Mouse (Mus musculus): ENCODE data around the gene Rad54l2.

The Rad54l2 gene

GRCm38 (mm10) chr9:106676571-106676970 lies 112.4 kb downstream of the Rad54l2 start:
- DNase-seq (ENCODE audit: low spot score), result no peak

DNA sequence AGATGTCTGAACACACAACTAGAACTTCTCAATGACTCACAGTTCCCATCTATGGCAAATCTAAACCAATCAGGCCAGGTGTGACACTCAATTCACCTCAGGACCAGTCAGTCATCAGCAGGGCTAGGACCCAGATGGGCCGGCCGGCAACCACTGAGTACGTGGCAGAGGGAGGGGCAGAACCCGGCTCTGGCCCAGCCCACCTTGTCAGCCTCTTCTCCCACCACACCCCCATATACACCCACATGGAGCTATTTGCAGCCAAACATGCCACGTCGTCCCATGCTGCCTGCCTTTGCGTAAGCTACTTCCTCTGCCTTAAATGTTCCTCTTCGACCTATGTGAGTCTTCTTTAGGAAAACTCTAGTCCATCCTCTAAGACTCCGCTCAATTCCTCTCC lies 113.0 kb downstream of the Rad54l2 start:
- DNase-seq (ENCODE audit: low spot score), result no peak

DNA sequence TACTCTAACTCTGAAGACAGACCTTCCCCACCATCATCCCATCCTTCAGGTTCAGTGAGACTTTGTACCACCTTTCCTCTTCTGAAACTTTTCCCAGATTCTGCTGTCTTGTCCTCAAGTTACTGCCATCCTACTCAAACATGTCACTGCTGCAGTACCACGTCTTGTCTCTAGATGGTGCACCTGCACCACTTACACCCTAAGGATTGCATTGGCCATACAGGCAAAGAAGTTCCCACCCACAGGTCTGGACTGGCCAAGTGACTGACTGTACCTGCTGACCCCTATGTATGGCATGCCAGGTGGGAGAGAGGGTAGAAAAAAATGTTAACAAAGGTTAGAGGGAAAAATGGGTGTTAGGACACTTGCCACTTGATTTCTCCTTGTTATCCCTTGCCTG lies 113.5 kb downstream of the Rad54l2 start:
- DNase-seq (ENCODE audit: low spot score), result peak; percentile 93

DNA sequence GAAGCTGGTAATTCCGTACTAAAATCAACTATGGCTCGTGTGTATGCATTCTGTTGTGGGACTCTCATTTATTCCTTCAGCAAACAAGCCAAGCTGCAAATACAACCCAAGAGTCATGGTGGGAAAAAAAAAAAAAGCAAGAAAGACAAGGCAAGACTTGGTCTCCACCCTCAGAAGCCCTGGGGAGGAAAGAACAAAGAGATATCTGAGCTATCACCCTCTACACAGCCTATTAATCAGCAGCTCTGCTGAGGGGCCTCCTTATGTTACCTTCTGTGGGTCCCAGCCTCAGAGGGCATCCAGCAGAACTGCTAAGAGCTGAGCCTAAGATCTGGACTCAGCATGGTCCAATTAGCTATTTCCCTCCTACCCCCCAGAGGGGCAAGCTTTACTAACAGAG lies 115.1 kb downstream of the Rad54l2 start:
- no peak for DNase-seq (ENCODE audit: low spot score)

DNA sequence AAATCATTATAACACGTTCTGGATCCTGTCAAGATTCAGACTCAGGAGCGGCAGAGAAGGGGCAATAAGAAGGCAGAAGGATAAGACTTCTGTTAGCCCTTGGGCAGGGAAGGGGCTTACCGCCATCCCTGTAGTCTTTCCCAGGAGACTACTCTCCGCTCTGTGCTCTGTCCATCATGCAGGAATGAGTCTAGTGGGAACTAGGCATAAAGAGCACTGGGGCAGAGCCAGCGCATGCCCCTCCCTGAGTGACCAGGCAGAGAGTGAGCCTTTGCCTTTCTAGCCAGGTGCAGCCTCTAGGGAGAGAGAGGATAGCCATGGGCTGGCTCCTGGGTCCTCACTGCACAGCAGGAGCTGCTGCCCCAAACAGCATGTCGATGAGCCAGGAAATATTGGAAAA lies 124.1 kb downstream of the Rad54l2 start:
- DNase-seq (ENCODE audit: low spot score), result no peak

- no peak for DNase-seq (ENCODE audit: low spot score)
These were observed 124.6 kb downstream of the Rad54l2 start for GRCm38 (mm10) chr9:106664433-106664832.

DNA sequence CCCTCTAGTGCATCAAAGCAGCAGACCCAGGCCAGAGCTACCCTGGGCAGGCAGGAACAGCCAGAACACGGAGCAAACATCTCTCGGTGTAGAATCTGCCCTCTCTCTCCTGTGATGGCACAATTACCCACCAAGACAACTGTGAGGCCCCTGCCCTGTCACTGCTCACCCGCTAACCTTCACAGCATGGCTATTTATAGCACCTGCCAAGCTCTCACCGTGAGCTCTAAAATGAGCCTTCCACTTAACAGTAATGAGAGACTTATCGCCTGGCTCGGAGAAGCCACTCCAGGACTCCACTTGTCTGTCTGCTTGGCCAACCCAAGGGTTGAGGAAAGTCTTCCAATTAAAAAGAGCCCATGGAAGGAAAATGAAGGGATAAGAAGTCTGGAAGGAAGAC lies 125.8 kb downstream of the Rad54l2 start:
- DNase-seq (ENCODE audit: low spot score), result no peak

- no peak for DNase-seq (ENCODE audit: low spot score)
These were observed 129.1 kb downstream of the Rad54l2 start for GRCm38 (mm10) chr9:106659935-106660334.

DNA sequence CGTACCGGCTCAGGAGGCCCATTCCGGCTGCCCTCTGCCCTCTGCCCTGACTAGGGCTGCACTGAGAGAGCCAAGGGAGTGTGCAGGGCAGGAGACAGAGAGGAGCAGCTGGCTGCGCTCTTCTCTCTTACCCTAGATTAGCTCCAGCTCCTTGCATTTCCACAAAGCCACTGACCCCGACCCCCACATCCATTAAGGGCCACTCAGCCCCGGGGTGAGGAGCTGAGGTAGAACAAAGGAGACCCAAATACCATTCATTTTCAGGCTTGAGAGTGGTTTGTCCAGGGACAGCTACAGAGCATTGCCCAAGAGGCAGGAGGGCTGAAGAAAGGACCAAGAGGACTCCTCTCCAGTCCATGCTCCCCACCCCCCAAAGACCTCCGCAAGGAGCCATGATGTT lies 129.6 kb downstream of the Rad54l2 start:
- DNase-seq (ENCODE audit: low spot score), result peak; percentile 58

- DNase-seq (ENCODE audit: low spot score), result no peak
These were observed 131.4 kb downstream of the Rad54l2 start for GRCm38 (mm10) chr9:106657592-106657991.

DNA sequence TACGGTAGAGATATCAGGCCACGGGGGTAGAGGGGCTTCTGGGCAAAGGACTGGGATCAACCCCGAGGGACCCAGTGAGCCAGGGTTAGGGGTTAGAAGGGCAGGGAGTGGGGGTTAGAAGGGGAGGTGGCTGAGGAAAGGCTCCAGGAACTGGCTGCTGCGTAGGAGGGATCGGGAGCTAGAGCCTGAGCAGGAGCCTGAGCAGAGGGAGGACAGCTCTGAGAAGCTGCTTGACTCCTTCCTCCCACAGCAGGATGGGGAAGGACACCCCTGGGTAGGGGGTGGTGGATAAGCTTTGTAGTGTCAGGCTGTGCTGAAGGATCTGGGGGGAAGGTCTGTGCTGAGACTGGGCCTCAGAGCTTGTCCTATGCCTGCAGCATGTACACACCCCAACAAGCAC lies 132.2 kb downstream of the Rad54l2 start:
- DNase-seq (ENCODE audit: low spot score), result no peak

DNA sequence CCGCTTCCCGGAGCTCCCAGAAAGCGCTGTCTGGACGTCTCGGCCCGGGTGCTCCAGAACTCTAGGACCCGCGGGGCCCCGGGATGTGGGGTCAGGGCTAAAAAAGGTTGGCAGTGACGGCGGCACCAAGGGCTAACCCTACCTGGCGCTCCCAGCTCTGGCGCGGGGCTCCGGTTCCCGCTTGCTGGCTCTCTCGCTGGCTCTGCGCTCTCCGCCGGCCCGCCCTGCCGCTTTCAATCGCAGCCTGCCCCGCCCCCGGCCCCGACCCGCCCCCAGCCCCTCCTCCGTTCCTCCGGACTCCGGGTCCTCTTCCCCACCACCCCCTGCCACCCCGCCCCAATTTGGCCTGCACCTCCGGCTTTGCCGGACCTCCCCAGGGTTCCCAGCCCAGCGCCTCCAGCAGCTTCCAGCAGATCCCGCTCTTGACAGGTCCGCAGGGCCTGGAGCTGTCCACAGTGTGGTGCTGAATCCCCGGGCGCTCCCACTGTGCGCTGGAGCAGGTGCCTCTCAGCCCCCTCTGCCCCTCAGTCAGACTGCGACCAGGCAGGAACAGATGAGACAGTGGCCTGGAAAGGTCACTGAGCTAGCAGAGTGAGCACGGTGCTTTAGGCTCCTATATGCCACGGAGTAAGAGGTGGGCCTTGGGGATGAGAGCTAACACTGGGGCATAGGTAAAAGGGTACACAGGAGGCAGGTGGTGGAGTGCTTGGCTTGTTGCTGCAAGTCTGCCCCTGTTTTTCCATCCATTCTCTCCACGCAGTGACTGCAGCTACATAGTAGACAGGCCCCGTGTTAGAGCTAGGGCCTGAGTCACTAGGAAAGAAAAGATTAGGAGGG lies 132.9 kb downstream of the Rad54l2 start, which contains the start of gene Grm2:
Grm2 (minus strand) TSS at position 199 of the 837 bp plus-strand sequence.
- peak; percentile 82 for DNase-seq (ENCODE audit: low spot score)

DNA sequence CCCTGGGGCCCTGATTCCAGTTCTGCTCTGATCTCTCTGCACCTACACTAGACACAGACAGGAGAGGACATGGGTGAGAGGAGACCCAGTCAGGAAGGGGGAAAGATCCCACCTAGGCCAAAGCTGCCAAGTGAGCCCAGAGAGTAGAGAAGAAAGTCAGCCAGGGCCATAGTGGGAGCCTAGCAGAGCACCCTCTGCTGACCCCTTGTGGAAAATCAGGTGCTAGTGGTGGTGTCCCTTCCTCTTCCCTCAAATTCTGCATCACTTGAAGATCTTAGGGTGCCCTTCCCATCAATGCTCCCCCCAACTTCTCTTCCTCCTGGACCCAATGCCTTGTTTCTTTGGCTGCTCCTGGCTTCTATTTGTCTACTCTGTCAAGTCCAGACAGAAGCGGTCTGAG lies 136.3 kb downstream of the Rad54l2 start:
- no peak for DNase-seq (ENCODE audit: low spot score)

DNA sequence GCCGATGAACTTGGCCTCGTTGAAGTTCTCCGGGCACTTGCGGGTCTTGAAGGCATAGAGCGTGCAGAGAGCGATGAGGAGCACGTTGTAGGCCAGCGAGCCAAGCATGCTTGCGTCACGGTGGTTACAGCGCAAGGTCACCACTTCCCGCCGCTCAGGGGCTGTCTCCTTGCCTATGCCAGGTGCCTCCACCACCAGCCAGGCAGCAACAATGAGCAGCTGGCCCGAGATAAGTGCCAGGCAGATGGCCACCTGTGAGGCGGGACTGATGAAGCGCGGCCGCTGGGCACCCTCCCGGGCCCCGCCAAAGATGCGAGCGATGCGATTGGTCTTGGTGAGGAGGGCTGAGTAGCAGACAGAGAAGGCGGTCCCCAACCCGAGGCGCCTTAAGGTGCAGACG lies 141.8 kb downstream of the Rad54l2 start:
- DNase-seq (ENCODE audit: low spot score), result no peak

DNA sequence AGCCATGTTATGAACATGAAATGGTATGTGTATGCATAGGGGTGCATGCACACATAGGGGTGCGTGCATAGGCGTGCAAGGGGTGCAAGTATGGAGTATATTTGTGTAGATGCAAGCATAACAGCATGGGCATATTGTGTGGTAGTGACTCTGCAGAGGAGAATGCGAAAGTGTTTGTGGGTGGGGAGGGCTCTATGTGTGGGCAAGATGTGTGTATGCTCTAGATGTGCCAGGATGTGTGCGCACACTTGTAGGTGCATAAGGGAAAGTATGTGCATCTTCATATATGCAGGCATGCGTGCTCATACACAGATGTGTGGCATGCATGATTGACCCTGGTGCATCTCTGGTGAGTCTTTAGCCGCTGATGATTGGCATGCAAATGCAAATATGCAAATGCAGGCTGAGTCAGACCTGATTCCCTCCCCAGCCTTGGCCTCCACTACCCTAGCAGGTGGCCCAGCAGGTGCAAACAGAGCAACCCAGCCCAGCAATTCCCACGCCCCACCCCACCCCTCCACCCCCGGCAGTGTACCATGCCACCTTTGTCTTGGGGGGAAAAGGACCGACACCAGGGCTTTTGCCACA lies 143.2 kb downstream of the Rad54l2 start:
- DNase-seq (ENCODE audit: low spot score), result no peak

DNA sequence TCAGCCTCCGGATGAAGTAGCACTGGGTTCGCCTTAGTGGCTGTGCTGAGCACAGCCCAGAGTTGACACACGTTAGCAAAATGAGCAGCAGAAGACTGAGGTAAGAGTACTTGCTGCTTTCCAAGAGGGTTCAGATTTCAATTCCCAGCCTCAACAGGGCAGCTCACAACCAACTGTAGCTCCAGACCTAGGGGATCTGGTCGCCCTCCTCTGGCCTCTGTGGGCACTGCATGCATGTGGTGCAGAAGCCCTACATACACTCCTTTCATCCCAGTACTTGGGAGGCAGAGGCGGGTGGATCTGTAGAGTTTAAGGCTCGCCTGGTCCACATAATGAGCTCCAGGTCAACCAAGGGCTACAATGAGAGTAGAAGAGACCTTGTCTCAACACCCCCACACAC lies 145.2 kb downstream of the Rad54l2 start:
- peak; percentile 26 for DNase-seq (ENCODE audit: low spot score)

DNA sequence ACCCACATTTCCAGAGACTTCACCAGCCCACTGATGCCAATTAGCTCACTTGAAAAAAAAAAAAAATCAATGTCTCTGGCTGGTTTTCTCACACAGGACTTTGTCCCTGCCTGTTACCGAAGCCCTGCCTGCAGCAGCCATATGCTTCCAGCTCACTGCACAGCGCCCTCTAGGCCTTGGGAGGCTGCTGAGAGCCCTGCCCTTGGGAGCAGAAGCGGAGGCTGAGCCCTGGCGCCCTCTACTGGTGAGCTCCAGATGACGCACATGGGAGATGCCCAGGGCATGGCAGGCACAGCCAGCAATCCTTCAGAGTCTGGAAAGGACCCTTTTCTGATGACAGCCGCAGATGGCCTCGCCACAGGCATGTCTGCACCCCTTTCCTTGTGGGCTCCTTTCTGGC lies 145.9 kb downstream of the Rad54l2 start:
- DNase-seq (ENCODE audit: low spot score), result peak; percentile 91

DNA sequence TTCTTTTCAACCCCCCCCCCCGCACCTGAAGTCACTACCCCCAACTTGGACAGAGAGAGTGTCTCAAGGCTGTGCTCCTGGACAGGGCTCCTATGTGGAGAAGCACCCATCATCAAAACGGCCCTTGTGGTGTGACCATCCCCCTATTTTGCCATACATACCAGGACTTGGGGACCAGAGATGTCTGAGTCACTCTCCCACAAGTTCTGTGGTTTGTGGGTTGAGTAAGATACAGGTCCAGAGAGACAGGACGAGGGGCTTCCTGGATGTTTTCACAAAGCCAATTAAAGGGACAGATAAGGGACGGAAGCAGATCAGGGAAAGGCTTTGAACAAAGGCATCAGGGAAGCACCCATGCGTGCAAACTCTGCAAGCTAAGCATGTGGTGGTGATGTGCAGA lies 147.6 kb downstream of the Rad54l2 start:
- no peak for DNase-seq (ENCODE audit: low spot score)

DNA sequence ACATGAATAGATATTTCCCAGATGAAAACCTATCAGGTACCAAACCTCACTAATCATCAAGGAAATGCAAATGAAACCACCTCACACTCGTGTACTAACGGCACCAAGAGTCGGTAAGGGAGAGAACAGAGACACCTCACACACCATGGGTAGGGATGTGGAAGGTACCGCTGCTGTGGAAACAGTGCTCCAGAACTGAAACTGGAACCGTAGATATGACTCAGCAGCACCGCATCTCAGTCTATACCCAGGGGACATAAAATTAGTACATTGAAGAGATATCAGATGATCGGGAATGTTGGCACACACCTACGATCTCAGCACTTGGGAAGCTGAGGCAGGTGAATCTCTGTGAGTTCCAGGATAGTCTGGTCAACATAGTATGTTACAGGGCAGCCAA lies 150.8 kb downstream of the Rad54l2 start:
- DNase-seq (ENCODE audit: low spot score), result no peak
